Mouse (Mus musculus) liver (tissue): ENCODE data around the gene Snd1.
A peak's percentile ranks its signal among the peaks of the same experiment; 100 is the strongest.
"Not testable (repeated sequence)": the region's sequence is repeated elsewhere in the genome, so short reads cannot be mapped to it uniquely, and the experiment has no call there.

Experiments used
- DNase-seq: peaks from one replicate; pipeline ENCODE4 v3.0.0-alpha.2; 2020; ENCODE audit warnings: mixed read lengths

Gene Snd1

GRCm38 (mm10) chr6:28877945-28878666 is 403.2 kb downstream of the Snd1 start:
- no peak for DNase-seq

- DNase-seq, result no peak
These were observed 404.4 kb downstream of the Snd1 start for GRCm38 (mm10) chr6:28879315-28879714.

DNA sequence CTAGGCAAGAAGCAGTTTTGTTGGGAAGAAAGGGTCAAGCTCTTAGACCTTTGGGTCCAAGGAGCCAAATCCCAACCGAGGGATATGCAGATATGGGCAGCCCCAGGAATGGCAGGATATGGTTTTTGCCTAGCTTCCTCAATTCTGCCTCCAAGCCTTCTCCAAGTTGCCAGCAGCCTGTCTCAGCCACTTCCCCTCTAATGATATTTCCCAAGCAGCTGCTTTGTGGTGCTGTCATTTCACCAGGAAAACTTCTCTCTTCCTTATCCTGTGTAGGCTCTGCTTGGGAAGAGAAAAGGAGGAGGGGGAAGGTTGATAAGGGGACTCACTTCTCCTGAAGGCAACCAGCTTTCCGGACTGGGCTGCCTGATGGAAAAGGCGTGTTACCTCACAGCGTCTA is 406.0 kb downstream of the Snd1 start:
- DNase-seq, result no peak

GRCm38 (mm10) chr6:28883518-28883917 is 408.6 kb downstream of the Snd1 start:
- DNase-seq, result no peak

DNA sequence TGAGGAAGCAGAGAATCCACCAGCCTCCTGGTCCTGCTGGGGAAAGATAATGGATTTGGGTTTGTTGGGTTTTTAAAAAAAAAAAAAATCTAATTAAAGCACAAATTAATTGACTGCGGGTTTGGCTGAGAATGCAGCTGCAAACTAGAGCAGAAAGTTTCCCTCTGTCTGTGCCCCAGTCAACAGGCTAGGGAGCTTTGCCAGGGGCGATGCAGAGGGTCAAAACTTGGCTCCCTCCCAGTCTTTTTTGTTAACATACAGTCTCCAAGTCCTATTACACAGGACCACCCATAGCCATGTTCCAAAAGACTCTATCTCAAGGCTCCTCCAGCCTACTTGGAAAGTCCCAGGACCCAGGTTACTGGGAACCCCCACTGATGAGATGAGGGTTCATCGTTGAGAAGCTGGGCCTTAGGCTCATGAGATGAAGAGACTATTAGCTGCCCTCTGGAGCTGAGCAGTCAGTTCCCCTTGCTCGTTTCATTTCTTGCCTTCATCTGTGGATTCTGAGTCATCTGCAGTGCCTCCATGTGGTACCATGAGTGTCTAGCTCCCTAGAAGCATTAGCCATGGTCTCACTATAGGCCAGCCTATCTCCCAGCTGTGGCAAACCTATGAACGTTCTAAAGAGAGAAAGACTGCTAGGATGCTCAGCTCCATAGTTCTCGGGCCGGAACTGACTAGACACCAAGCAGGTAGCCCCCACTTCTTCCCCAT is 411.9 kb downstream of the Snd1 start:
- DNase-seq, result no peak

GRCm38 (mm10) chr6:28890426-28890825 is 415.5 kb downstream of the Snd1 start:
- no peak for DNase-seq

GRCm38 (mm10) chr6:28891480-28891879 is 416.5 kb downstream of the Snd1 start:
- no peak for DNase-seq

DNA sequence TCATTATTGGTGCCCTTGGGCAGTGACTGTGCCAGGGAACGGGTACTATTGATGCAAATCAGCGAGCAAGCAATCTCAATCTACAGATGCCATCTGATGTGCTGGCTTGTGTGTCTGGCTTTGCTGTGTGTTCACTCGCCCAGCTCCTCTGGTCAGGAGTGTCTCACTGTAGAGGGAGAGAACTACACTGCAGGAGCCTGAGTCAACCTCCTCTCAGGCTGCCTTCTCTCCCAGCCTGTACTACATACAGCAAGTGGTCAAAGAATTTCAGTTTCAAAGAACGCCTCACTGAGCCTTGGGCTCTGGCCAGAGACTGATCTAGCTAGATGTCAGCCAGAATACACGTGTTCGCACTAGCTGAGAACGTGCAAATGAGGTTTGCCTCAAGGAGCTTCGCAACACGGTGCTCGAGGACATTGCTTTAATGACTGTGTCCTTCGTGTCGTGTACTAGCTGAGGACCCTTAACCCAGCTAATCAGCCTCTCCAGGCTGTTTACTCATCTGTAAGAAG is 420.1 kb downstream of the Snd1 start:
- no peak for DNase-seq

DNA sequence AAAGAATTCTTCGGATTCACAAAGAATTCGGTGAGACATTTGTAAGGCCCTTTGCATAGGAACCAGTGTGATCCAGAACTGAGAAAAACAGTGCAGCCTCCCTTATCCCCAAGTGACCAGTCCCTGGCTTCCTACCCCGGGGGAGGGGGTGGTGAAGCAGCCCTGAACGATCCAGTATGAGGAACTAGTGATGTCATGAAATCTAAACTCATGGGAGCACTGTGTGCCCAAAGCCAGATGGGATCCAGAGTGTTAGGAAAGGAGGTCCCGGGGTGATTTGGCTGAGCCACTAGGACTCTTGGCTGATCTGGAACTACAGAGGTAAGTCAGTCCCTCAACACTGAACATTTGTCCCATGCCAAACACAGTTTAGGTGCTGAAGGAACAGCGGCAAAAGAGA is 420.8 kb downstream of the Snd1 start:
- DNase-seq, result no peak

DNA sequence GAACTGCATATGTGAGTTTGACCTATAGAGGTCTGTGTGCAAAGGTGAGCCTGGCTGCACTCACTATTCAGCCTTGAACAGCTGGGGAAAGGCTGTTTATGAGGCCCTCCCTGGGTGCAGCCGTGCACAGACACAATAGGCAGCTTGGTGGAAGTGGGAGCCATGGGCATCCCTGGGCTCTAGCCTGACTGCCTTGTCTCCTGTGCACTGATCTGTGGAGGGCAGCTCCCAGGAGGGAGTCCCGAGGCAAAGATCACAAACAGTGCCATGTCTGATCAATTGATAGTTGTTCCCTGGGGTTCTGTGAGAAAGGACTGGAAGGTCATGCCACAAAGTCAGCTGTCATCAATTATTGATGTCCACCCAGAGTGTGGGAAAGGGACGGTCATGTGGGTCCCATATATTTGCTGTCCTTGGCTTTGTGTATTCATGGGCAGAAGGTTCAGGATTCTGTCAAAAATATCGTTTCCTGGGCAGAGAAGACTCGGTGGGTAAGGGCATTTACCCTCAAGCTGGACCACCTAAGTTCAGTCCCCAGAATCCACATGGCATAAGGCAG is 421.9 kb downstream of the Snd1 start:
- DNase-seq, result no peak

GRCm38 (mm10) chr6:28897326-28898085 is 422.6 kb downstream of the Snd1 start:
- no peak for DNase-seq

DNA sequence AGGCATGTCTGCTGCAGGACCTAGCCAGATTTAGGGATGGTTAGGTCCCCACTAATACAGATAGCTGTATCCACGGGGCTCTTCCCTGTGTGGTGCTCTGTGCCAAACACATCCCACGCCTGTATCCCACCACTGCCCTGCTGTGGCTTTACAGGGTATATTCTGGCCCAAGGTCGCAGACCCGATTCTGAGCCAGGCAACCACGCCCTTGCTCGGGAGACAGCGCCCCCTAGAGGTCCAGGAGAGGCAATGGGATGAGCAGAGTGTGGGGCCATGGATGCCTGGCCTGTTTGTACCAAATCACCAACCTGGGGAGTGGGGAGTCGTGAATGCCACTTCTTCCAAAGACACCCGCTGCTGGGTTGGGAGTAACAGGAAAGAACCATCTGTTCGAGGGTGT is 423.9 kb downstream of the Snd1 start:
- peak; percentile 35 for DNase-seq

- no peak for DNase-seq
These were observed 427.6 kb downstream of the Snd1 start for GRCm38 (mm10) chr6:28902573-28902972.

DNA sequence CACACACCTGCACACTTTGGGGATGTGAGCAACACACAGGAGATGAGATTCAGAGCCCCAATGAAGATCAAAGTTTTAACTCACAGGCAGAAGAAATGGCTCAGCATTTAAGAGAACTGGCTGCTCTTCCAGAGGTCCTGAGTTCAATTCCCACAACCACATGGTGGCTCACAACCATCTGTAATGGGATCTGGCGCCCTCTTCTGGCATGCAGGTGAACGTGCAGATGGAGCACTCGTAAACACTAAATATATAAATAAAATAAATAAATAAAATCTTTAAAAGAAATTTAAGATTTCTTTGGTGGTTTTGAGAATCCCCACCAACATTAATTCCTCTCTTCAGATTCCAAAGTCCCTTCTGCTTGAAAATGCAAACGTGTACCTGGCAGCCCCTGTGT is 429.5 kb downstream of the Snd1 start:
- DNase-seq, result no peak

DNA sequence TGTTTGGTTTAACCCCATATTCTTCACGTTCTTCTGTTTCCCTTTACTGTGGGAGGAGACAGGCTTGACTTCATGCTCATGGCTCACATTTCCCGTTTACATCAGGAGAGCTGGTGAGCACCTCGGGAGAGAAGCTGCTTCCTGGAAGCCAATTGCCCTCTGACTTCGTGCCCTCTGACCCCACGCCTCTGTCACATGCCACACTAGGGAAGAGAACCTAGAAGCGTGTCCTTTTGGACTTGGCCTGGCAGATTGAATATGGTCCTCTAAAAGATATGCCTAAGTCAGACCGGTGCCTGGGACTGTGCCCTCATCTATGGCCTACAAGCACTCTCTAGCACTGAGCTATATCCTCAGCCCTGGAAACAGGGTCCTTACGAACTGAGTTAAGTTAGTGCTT is 430.4 kb downstream of the Snd1 start:
- no peak for DNase-seq

GRCm38 (mm10) chr6:28909866-28910265 is 434.9 kb downstream of the Snd1 start:
- DNase-seq, result no peak

- no peak for DNase-seq
These were observed 440.0 kb downstream of the Snd1 start for GRCm38 (mm10) chr6:28914981-28915380.

DNA sequence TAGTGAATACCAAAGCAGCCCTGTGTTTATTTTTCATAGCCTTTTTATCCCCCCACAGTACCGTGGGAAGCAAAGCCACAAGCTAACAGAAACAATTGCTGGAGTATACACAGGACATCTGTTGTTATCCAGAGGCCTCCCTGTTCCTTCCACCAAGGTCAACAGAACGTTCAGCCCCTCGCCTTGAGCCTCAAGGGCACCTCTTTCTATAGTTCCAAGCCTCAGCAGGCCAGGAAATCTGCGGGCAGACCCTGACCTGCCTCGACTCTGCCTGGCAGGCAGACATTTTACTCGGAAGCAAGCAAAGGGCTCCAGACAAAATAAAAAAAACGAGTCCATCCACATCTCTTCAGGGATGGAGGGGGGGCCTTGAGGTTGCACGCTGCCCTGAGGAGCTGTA is 441.7 kb downstream of the Snd1 start:
- no peak for DNase-seq

DNA sequence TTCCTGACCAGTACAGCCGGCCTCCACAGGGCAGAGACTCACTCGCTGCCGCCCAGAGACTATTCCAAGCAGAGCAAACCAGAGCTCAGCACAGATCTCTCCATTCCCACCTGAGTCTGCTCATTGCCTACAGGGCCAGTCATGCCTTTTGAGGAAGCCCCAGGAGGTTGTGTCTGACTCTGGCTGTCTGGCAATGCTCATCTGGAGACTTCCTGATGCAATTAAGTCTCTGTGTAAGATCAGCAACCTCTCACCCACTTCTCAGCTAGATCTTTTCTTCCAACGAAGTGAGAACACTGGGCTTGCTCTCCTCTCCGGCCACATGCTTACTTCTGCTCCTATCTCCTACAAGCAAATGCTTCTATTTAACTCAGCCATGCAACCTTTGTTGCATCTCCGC is 444.4 kb downstream of the Snd1 start:
- DNase-seq, result no peak

DNA sequence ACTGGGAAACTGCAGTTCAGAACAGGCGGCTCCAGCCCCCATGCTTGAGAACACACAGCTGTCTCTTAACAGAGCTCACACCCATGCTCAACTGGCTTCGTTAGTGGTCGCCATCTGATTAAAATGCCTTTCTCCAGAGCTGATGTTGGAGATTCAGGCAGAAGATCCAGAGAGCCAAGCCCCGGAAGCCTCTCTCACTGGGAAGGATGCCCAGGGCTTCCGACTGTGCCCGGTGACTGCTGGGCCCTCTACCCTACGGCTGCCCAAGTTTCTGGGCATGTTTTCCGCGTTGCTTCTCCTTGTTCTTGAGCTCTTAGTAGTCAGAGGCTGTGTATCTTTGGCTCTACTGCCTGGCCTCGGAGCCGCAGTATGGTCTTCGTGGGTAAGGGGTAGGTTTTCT is 447.4 kb downstream of the Snd1 start:
- DNase-seq, result no peak

DNA sequence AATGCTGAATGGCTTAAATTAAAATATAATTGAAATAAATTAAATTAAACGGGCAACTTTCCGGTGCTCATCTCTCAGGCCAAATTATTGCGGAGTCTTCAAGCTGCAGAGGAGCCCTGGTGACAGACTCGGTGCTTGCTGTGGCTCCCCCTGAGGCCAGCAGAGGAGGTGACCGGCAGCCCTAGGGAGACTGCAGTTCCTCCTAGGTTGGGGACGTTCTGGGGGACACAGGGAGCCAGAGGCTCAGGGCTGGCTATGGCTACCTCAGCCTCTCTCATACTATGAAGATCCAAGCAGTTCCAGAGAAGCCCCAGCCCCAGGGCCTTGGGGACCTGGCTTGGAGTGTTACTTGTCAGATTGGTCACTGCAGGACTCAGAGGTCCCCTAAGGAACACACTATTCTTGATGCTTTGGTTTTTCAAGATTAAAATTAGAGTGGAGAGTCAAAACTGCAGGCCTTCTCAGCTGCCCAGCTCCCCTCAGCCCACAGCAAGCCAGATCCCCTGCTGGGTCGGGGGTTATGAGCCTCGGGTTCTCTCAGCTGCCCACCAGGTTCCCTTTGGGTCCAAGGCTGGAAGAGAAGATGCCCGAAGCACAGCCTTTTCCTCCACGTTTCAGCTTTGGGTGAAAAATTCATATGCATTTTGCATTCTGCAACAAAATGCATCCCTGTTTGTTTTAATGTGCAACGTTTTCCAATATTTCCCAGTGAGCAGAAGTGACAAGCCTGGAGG is 448.3 kb downstream of the Snd1 start:
- no peak for DNase-seq

GRCm38 (mm10) chr6:28923837-28924236 is 448.9 kb downstream of the Snd1 start:
- no peak for DNase-seq

GRCm38 (mm10) chr6:28927987-28928386 is 453.0 kb downstream of the Snd1 start:
- not testable (repeated sequence) for DNase-seq
